Mouse (Mus musculus): ENCODE data around the gene Man2b1. TPM values are rescaled to one million over a fixed set of nuclear protein-coding genes. Genes with fewer than 3 reads are reported as not detected.

Man2b1 gene
- 28.3 TPM for polyA plus RNA-seq (2014; fragmentation: Illumina TruSeq; extraction: RNeasy Lipid Tissue Mini Kit (QIAGEN cat#74804); ENCODE audit: low read depth, low replicate concordance)

GRCm38 (mm10) chr8:85083108-85083813 lies at the start of gene Man2b1:
TSS of gene Man2b1 (plus strand) at chr8:85083270.

GRCm38 (mm10) chr8:85036718-85037365 lies 46.2 kb upstream of the Man2b1 start, which contains the start of gene Tnpo2:
TSS of gene Tnpo2 (plus strand) at chr8:85036915.

GRCm38 (mm10) chr8:85059879-85060616 lies 23.0 kb upstream of the Man2b1 start, which contains the start of gene Fbxw9:
TSS of gene Fbxw9 (plus strand) at chr8:85060055.

GRCm38 (mm10) chr8:85067982-85068381 lies 15.1 kb upstream of the Man2b1 start, which contains the start of gene Gm5741:
TSS of gene Gm5741 (minus strand) at chr8:85067982.

GRCm38 (mm10) chr8:85071514-85072281 lies 11.4 kb upstream of the Man2b1 start, which contains the start of gene Dhps:
TSS of gene Dhps (plus strand) at chr8:85071757.

GRCm38 (mm10) chr8:85080532-85081215 lies 2.4 kb upstream of the Man2b1 start, which contains the start of gene Wdr83os:
TSS of gene Wdr83os (plus strand) at chr8:85080740.

GRCm38 (mm10) chr8:85081216-85081555 lies 1.9 kb upstream of the Man2b1 start, which contains the start of gene Wdr83:
TSS of gene Wdr83 (minus strand) at chr8:85081306.

GRCm38 (mm10) chr8:85122995-85123394 lies 39.9 kb downstream of the Man2b1 start, which contains the start of gene Zfp791:
TSS of gene Zfp791 (minus strand) at chr8:85123095.

Other genes starting within 250 kb of the Man2b1 start
- gene Rad23a, start 242.6 kb upstream of the Man2b1 start, polyA plus RNA-seq (2014; fragmentation: Illumina TruSeq; extraction: RNeasy Lipid Tissue Mini Kit (QIAGEN cat#74804); ENCODE audit: low read depth, low replicate concordance): 101 TPM
- 330 TPM for gene Calr, start 236.3 kb upstream of the Man2b1 start, polyA plus RNA-seq (2014; fragmentation: Illumina TruSeq; extraction: RNeasy Lipid Tissue Mini Kit (QIAGEN cat#74804); ENCODE audit: low read depth, low replicate concordance)
- gene Farsa, start 226.3 kb upstream of the Man2b1 start, polyA plus RNA-seq (2014; fragmentation: Illumina TruSeq; extraction: RNeasy Lipid Tissue Mini Kit (QIAGEN cat#74804); ENCODE audit: low read depth, low replicate concordance): 26.7 TPM
- gene Syce2, start 211.2 kb upstream of the Man2b1 start, polyA plus RNA-seq (2014; fragmentation: Illumina TruSeq; extraction: RNeasy Lipid Tissue Mini Kit (QIAGEN cat#74804); ENCODE audit: low read depth, low replicate concordance): 0.92 TPM
- 84.6 TPM for gene Gcdh, start 189.3 kb upstream of the Man2b1 start, polyA plus RNA-seq (2014; fragmentation: Illumina TruSeq; extraction: RNeasy Lipid Tissue Mini Kit (QIAGEN cat#74804); ENCODE audit: low read depth, low replicate concordance)
- gene Klf1, start 181.3 kb upstream of the Man2b1 start, polyA plus RNA-seq (2014; fragmentation: Illumina TruSeq; extraction: RNeasy Lipid Tissue Mini Kit (QIAGEN cat#74804); ENCODE audit: low read depth, low replicate concordance): 0.29 TPM
- gene Dnase2a, start 174.7 kb upstream of the Man2b1 start, polyA plus RNA-seq (2014; fragmentation: Illumina TruSeq; extraction: RNeasy Lipid Tissue Mini Kit (QIAGEN cat#74804); ENCODE audit: low read depth, low replicate concordance): 9.4 TPM
- 0.13 TPM for gene Mast1, start 145.9 kb upstream of the Man2b1 start, polyA plus RNA-seq (2014; fragmentation: Illumina TruSeq; extraction: RNeasy Lipid Tissue Mini Kit (QIAGEN cat#74804); ENCODE audit: low read depth, low replicate concordance)
- gene Rtbdn, start 136.3 kb upstream of the Man2b1 start, polyA plus RNA-seq (2014; fragmentation: Illumina TruSeq; extraction: RNeasy Lipid Tissue Mini Kit (QIAGEN cat#74804); ENCODE audit: low read depth, low replicate concordance): not detected
- not detected for gene Gm49661, start 113.8 kb upstream of the Man2b1 start, polyA plus RNA-seq (2014; fragmentation: Illumina TruSeq; extraction: RNeasy Lipid Tissue Mini Kit (QIAGEN cat#74804); ENCODE audit: low read depth, low replicate concordance)
- gene Prdx2, start 113.7 kb upstream of the Man2b1 start, polyA plus RNA-seq (2014; fragmentation: Illumina TruSeq; extraction: RNeasy Lipid Tissue Mini Kit (QIAGEN cat#74804); ENCODE audit: low read depth, low replicate concordance): 451 TPM
- 30.6 TPM for gene Rnaseh2a, start 113.5 kb upstream of the Man2b1 start, polyA plus RNA-seq (2014; fragmentation: Illumina TruSeq; extraction: RNeasy Lipid Tissue Mini Kit (QIAGEN cat#74804); ENCODE audit: low read depth, low replicate concordance)
- gene Junb, start 104.6 kb upstream of the Man2b1 start, polyA plus RNA-seq (2014; fragmentation: Illumina TruSeq; extraction: RNeasy Lipid Tissue Mini Kit (QIAGEN cat#74804); ENCODE audit: low read depth, low replicate concordance): 16.7 TPM
- gene Hook2, start 92.7 kb upstream of the Man2b1 start, polyA plus RNA-seq (2014; fragmentation: Illumina TruSeq; extraction: RNeasy Lipid Tissue Mini Kit (QIAGEN cat#74804); ENCODE audit: low read depth, low replicate concordance): 3.5 TPM
- not detected for gene Best2, start 68.7 kb upstream of the Man2b1 start, polyA plus RNA-seq (2014; fragmentation: Illumina TruSeq; extraction: RNeasy Lipid Tissue Mini Kit (QIAGEN cat#74804); ENCODE audit: low read depth, low replicate concordance)
- gene Asna1, start 58.0 kb upstream of the Man2b1 start, polyA plus RNA-seq (2014; fragmentation: Illumina TruSeq; extraction: RNeasy Lipid Tissue Mini Kit (QIAGEN cat#74804); ENCODE audit: low read depth, low replicate concordance): 85.3 TPM
- gene Trir, start 56.4 kb upstream of the Man2b1 start, polyA plus RNA-seq (2014; fragmentation: Illumina TruSeq; extraction: RNeasy Lipid Tissue Mini Kit (QIAGEN cat#74804); ENCODE audit: low read depth, low replicate concordance): 63.4 TPM
- 18.9 TPM for gene Tnpo2, start 46.4 kb upstream of the Man2b1 start, polyA plus RNA-seq (2014; fragmentation: Illumina TruSeq; extraction: RNeasy Lipid Tissue Mini Kit (QIAGEN cat#74804); ENCODE audit: low read depth, low replicate concordance)
- gene Fbxw9, start 23.2 kb upstream of the Man2b1 start, polyA plus RNA-seq (2014; fragmentation: Illumina TruSeq; extraction: RNeasy Lipid Tissue Mini Kit (QIAGEN cat#74804); ENCODE audit: low read depth, low replicate concordance): 4.0 TPM
- gene Gm5741, start 15.3 kb upstream of the Man2b1 start, polyA plus RNA-seq (2014; fragmentation: Illumina TruSeq; extraction: RNeasy Lipid Tissue Mini Kit (QIAGEN cat#74804); ENCODE audit: low read depth, low replicate concordance): not detected
- gene Dhps, start 11.5 kb upstream of the Man2b1 start, polyA plus RNA-seq (2014; fragmentation: Illumina TruSeq; extraction: RNeasy Lipid Tissue Mini Kit (QIAGEN cat#74804); ENCODE audit: low read depth, low replicate concordance): 30.4 TPM
- 54.9 TPM for gene Wdr83os, start 2.5 kb upstream of the Man2b1 start, polyA plus RNA-seq (2014; fragmentation: Illumina TruSeq; extraction: RNeasy Lipid Tissue Mini Kit (QIAGEN cat#74804); ENCODE audit: low read depth, low replicate concordance)
- gene Wdr83, start 2.0 kb upstream of the Man2b1 start, polyA plus RNA-seq (2014; fragmentation: Illumina TruSeq; extraction: RNeasy Lipid Tissue Mini Kit (QIAGEN cat#74804); ENCODE audit: low read depth, low replicate concordance): 42.4 TPM
- gene Zfp791, start 39.8 kb downstream of the Man2b1 start, polyA plus RNA-seq (2014; fragmentation: Illumina TruSeq; extraction: RNeasy Lipid Tissue Mini Kit (QIAGEN cat#74804); ENCODE audit: low read depth, low replicate concordance): 2.2 TPM
- not detected for gene Cks1brt, start 68.7 kb downstream of the Man2b1 start, polyA plus RNA-seq (2014; fragmentation: Illumina TruSeq; extraction: RNeasy Lipid Tissue Mini Kit (QIAGEN cat#74804); ENCODE audit: low read depth, low replicate concordance)
- not detected for gene Olfr371, start 142.7 kb downstream of the Man2b1 start, polyA plus RNA-seq (2014; fragmentation: Illumina TruSeq; extraction: RNeasy Lipid Tissue Mini Kit (QIAGEN cat#74804); ENCODE audit: low read depth, low replicate concordance)
- 13.2 TPM for gene Orc6, start 216.4 kb downstream of the Man2b1 start, polyA plus RNA-seq (2014; fragmentation: Illumina TruSeq; extraction: RNeasy Lipid Tissue Mini Kit (QIAGEN cat#74804); ENCODE audit: low read depth, low replicate concordance)
- gene Vps35, start 216.5 kb downstream of the Man2b1 start, polyA plus RNA-seq (2014; fragmentation: Illumina TruSeq; extraction: RNeasy Lipid Tissue Mini Kit (QIAGEN cat#74804); ENCODE audit: low read depth, low replicate concordance): 77.9 TPM